Comparison of ENCODE assay signal across 18 mouse cellular contexts in the genomic region with DNA sequence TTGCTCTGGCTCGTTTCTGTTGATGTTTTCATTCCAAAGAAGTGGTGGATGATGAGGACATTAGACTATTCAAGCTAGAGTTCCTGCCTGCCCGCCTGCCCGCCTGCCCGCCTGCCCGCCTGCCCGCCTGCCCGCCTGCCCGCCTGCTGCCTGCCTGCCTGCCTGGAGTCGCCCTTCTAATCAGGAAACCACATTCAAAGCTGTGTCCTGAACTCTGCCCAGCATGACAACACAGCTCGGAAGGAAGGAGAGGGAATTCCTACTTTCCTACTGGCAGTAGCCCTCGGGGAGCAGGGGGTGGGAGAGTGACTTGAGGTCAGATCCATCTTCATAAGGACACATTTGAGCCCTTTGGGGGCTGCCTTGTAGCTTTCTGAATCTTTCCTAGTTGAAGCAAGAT.
DNase-seq lines count a peak whose midpoint lies in the region; ATAC-seq and TF ChIP-seq lines count a peak whose summit lies in the region.
"Had no signal": no experiment of that assay in that cellular context is flagged by ENCODE, and none has a peak within 500 bp of the region (broad histone marks: within the 10 kb centered on the region; RNA-seq: fewer than 3 reads in every experiment).

No protein-coding gene starts in this region.

- peak; percentile 34; the same call in 1 of the 2 replicates for ATAC-seq in granulocyte monocyte progenitor cell, adult 5-6 weeks (replicated peaks; ENCODE audit: poor library complexity, severe bottlenecking)
- ATAC-seq: midbrain, embryonic 15.5 days had no signal

- no peak for DNase-seq in heart, embryonic 10.5 days (ENCODE audit: low spot score)
- no peak for DNase-seq in heart, postnatal 4 days
- peak; percentile 26 to 36 for DNase-seq in kidney, postnatal 4 days
- DNase-seq in kidney, adult 11 months = no peak
- DNase-seq in adrenal gland, adult 8-10 months = no peak
- DNase-seq: adrenal gland, postnatal 14 days; cerebellum, adult 2 months; gastrocnemius, postnatal 10 days; thymus, postnatal 25 days had no signal

- no peak for TF ChIP-seq POLR2A in myocyte (IDR thresholded peaks at IDR 0.05; ENCODE audit: insufficient read length, low read depth)

- H3K4me3 ChIP-seq in heart, embryonic 10.5 days = no peak overlapping the region
- no peak overlapping the region for H3K4me3 ChIP-seq in myocyte
- H3K4me3 ChIP-seq: heart, embryonic 15.5 days; hindbrain, embryonic 15.5 days; kidney, embryonic 15.5 days; midbrain, embryonic 15.5 days had no signal

- peak overlapping the region; percentile 28 for H3K4me2 ChIP-seq in myocyte (ENCODE audit: low read depth)
- H3K4me2 ChIP-seq: heart, embryonic 15.5 days; hindbrain, embryonic 15.5 days; kidney, embryonic 15.5 days; liver, embryonic 11.5 days; midbrain, embryonic 15.5 days had no signal

- no peak overlapping the region for H3ac ChIP-seq in myocyte (ENCODE audit: control insufficient read depth, insufficient read length)

- peaks cover 14% of the 10 kb centered on the region; the same call in 1 of the 2 replicates for H3K36me3 ChIP-seq in heart, embryonic 10.5 days
- no peaks in the 10 kb centered on the region for H3K36me3 ChIP-seq in myocyte (ENCODE audit: control insufficient read depth, insufficient read depth)
- H3K36me3 ChIP-seq: G1E; heart, embryonic 15.5 days; hindbrain, embryonic 15.5 days; kidney, embryonic 15.5 days; midbrain, embryonic 15.5 days had no signal

- H3K27ac ChIP-seq in heart, embryonic 10.5 days = peak overlapping the region; percentile 62; the same call in 1 of the 2 replicates
- H3K27ac ChIP-seq: hindbrain, embryonic 15.5 days; kidney, embryonic 15.5 days; macrophage; midbrain, embryonic 15.5 days had no signal

- WGBS in heart, embryonic 10.5 days = 61% methylated on average over 11 of the region's 11 CpGs

- peaks cover 50% of the 10 kb centered on the region for H3K4me1 ChIP-seq in heart, embryonic 10.5 days
- H3K4me1 ChIP-seq: hindbrain, embryonic 15.5 days; midbrain, embryonic 15.5 days had no signal

- H3K79me2 ChIP-seq in myocyte (ENCODE audit: control insufficient read depth, insufficient read depth) = peaks cover 54% of the 10 kb centered on the region

- no peaks in the 10 kb centered on the region for H3K27me3 ChIP-seq in heart, embryonic 10.5 days (ENCODE audit: insufficient read depth, poor library complexity, severe bottlenecking)
- no peaks in the 10 kb centered on the region for H3K27me3 ChIP-seq in myocyte (ENCODE audit: control insufficient read depth, insufficient read depth, insufficient read length)
- H3K27me3 ChIP-seq: heart, embryonic 15.5 days; hindbrain, embryonic 15.5 days; kidney, embryonic 15.5 days; midbrain, embryonic 15.5 days had no signal

- no peaks in the 10 kb centered on the region for H3K9me3 ChIP-seq in heart, embryonic 10.5 days
- H3K9me3 ChIP-seq: G1E; heart, embryonic 15.5 days; hindbrain, embryonic 15.5 days; kidney, embryonic 15.5 days; midbrain, embryonic 15.5 days had no signal

TF ChIP-seq in myocyte, 11 proteins besides CTCF, POLR2A, EP300 and RAD21:
- no peak for TF ChIP-seq TCF3 (IDR thresholded peaks at IDR 0.05; ENCODE audit: insufficient read length, low read depth)
- TF ChIP-seq MAX (IDR thresholded peaks at IDR 0.05; ENCODE audit: low read depth) = no peak
- no peak for TF ChIP-seq SRF (IDR thresholded peaks at IDR 0.05; ENCODE audit: control insufficient read depth, insufficient read length, low read depth)
- no peak for TF ChIP-seq TCF12 (IDR thresholded peaks at IDR 0.05; ENCODE audit: insufficient read depth, poor library complexity, severe bottlenecking)
- no peak for TF ChIP-seq USF1 (IDR thresholded peaks at IDR 0.05; ENCODE audit: low read depth)
- TF ChIP-seq E2F4 (IDR thresholded peaks at IDR 0.05; ENCODE audit: insufficient read depth) = no peak
- no peak for TF ChIP-seq REST (IDR thresholded peaks at IDR 0.05; ENCODE audit: insufficient read depth, insufficient read length)
- no peak for TF ChIP-seq MYOG (IDR thresholded peaks at IDR 0.05; ENCODE audit: control insufficient read depth in 1 of 3, insufficient read depth in 1 of 3, insufficient read length in 2 of 3, low read depth in 2 of 3)
- no peak for TF ChIP-seq POLR2AphosphoS2 (IDR thresholded peaks at IDR 0.05; ENCODE audit: insufficient read length, low read depth)
- no peak for TF ChIP-seq MYOD1 (IDR thresholded peaks at IDR 0.05; ENCODE audit: control insufficient read depth in 1 of 3, insufficient read length in 2 of 3, low read depth in 2 of 3)
- TF ChIP-seq CEBPB (IDR thresholded peaks at IDR 0.05; ENCODE audit: insufficient read depth, poor library complexity, severe bottlenecking) = no peak

Comparison
In these comparisons a context has a peak if more than half of its experiments do, and no peak if none do; other contexts are left out.
1. DNase-seq: peak in kidney, postnatal 4 days (2 of 2); none in heart, embryonic 10.5 days (single experiment), heart, postnatal 4 days (single experiment), kidney, adult 11 months (single experiment) and adrenal gland, adult 8-10 months (single experiment).